Comparison of ENCODE assay signal across 8 mouse cellular contexts in the genomic region with DNA sequence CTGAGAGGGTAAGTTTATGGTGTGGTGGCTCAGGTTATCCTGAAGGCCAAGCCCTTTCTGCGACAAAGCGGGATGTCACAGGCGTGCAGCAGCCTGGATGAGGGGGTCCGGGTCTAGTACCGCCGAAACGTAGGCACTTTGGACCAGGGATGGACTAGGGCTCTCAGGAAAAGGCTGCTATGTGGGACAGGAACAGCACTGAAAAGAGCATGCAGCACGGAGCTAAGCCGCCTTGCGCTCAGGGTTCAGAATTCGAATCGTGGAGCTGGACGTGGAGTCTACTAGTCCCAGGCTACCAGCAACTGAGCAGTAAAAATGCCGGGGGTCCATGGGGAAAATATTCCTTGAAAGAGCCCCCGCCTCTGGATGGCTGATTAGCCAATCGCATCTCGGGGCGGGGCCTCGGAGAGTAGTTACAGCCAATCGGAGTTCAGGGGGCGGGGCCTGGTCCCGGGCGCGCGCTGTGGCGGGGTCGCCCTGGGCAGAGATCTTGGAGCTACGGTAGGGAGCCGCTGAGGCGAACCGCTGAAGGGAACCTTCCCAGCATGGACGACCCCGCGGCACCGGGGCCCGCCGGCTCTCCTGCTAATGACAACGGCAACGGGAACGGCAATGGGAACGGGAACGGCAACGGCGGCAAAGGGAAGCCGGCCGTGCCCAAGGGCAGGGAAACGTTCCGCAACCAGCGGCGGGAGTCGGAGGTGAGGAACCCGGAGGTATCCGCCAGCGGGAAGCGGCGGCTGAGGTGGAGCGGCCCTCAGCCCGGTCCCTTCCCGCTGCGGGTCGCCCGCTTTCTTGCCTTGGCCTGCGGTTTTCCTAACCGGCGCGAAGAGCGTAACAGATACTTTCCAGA. TPM values are rescaled to one million over a fixed set of nuclear protein-coding genes. Genes with fewer than 3 reads are reported as not detected.
DNase-seq lines count a peak whose midpoint lies in the region; ATAC-seq and TF ChIP-seq lines count a peak whose summit lies in the region.

A gene (plus strand): TSS at position 483 of the 853 bp plus-strand sequence.

- TF ChIP-seq POLR2A in heart, adult 2 months (IDR thresholded peaks at IDR 0.05; ENCODE audit: insufficient read depth, low read depth, low read length), result peak; percentile 66; the same call in 1 of the 2 replicates
- TF ChIP-seq POLR2A in kidney, adult 2 months (IDR thresholded peaks at IDR 0.05; ENCODE audit: low read depth, low read length), result no peak
- TF ChIP-seq POLR2A in small intestine, adult 2 months (IDR thresholded peaks at IDR 0.05; ENCODE audit: low read depth, low read length), result no peak; the same call in 1 of the 2 replicates

- under 1% methylated on average over 65 of the region's 67 CpGs for WGBS in embryonic facial prominence, embryonic 13.5 days
- under 1% methylated on average over 67 of the region's 67 CpGs for WGBS in heart, adult 2 months
- WGBS in kidney, adult 2 months, result under 1% methylated on average over 67 of the region's 67 CpGs
- under 1% methylated on average over 65 of the region's 67 CpGs for WGBS in limb, embryonic 11.5 days
- under 1% methylated on average over 67 of the region's 67 CpGs for WGBS in midbrain, embryonic 13.5 days
- under 1% methylated on average over 67 of the region's 67 CpGs for WGBS in small intestine, adult 2 months

- no peak for TF ChIP-seq CTCF in heart, adult 2 months (IDR thresholded peaks at IDR 0.05)
- TF ChIP-seq CTCF in kidney, adult 2 months (conservative IDR thresholded peaks at IDR 0.05; ENCODE audit: insufficient read depth, insufficient read length, low read depth, low read length), result no peak
- TF ChIP-seq CTCF in small intestine, adult 2 months (IDR thresholded peaks at IDR 0.05; ENCODE audit: extremely low read depth, insufficient read length, insufficient replicate concordance, low read depth, low read length), result no peak

- peak; percentile 98 for ATAC-seq in embryonic facial prominence, embryonic 13.5 days (ENCODE audit: insufficient number of reproducible peaks, insufficient read depth, low FRiP score, low TSS enrichment, low read depth)
- ATAC-seq in limb, embryonic 11.5 days (ENCODE audit: insufficient number of reproducible peaks, low FRiP score, low TSS enrichment, low read depth), result peak; percentile 97
- ATAC-seq in midbrain, embryonic 13.5 days, result peak; percentile 99

- H3K4me2 ChIP-seq in embryonic facial prominence, embryonic 13.5 days, result peak within 1 kb of the TSS; percentile 93
- peak within 1 kb of the TSS; percentile 77 for H3K4me2 ChIP-seq in limb, embryonic 11.5 days (ENCODE audit: low read depth, severe bottlenecking)
- peak within 1 kb of the TSS; percentile 88 for H3K4me2 ChIP-seq in midbrain, embryonic 13.5 days (replicated peaks)

- no peaks in the 10 kb centered on the region for H3K9me3 ChIP-seq in embryonic facial prominence, embryonic 13.5 days
- H3K9me3 ChIP-seq in limb, embryonic 11.5 days (ENCODE audit: control insufficient read depth, low read length), result no peaks in the 10 kb centered on the region
- no peaks in the 10 kb centered on the region for H3K9me3 ChIP-seq in midbrain, embryonic 13.5 days

- peaks cover 11% of the 10 kb centered on the region for H3K4me1 ChIP-seq in embryonic facial prominence, embryonic 13.5 days
- H3K4me1 ChIP-seq in heart, adult 2 months (ENCODE audit: control insufficient read depth, insufficient read depth, low read length), result 0 out of 2 replicates have a peak, but pooled peaks cover 3% of the 10 kb centered on the region
- peaks cover 6% of the 10 kb centered on the region; the same call in 1 of the 2 replicates for H3K4me1 ChIP-seq in kidney, adult 2 months (ENCODE audit: control insufficient read depth, insufficient read depth, low read length)
- no peaks in the 10 kb centered on the region for H3K4me1 ChIP-seq in limb, embryonic 11.5 days (ENCODE audit: control insufficient read depth, insufficient read depth, low read length)
- H3K4me1 ChIP-seq in midbrain, embryonic 13.5 days (replicated peaks), result peaks cover 9% of the 10 kb centered on the region
- H3K4me1 ChIP-seq in small intestine, adult 2 months (ENCODE audit: control insufficient read depth, insufficient read depth, insufficient read length, low read length), result peaks cover 3% of the 10 kb centered on the region; the same call in 1 of the 2 replicates

- H3K79me2 ChIP-seq in heart, adult 2 months (replicated peaks; ENCODE audit: control insufficient read depth, insufficient read depth, low read length), result no peaks in the 10 kb centered on the region

- H3K27ac ChIP-seq in embryonic facial prominence, embryonic 13.5 days, result no peak within 1 kb of the TSS; the same call in 1 of the 2 replicates
- peak within 1 kb of the TSS; percentile 80 for H3K27ac ChIP-seq in heart, adult 2 months
- no peak within 1 kb of the TSS for H3K27ac ChIP-seq in kidney, adult 2 months (ENCODE audit: insufficient read depth, low read depth, low read length)
- H3K27ac ChIP-seq in limb, embryonic 11.5 days (replicated peaks; ENCODE audit: low read depth, low read length), result no peak within 1 kb of the TSS
- no peak within 1 kb of the TSS for H3K27ac ChIP-seq in midbrain, embryonic 13.5 days
- no peak within 1 kb of the TSS for H3K27ac ChIP-seq in small intestine, adult 2 months (ENCODE audit: insufficient read depth, low read depth, low read length)

- H3K27me3 ChIP-seq in embryonic facial prominence, embryonic 13.5 days, result peaks cover 40% of the 10 kb centered on the region
- no peaks in the 10 kb centered on the region for H3K27me3 ChIP-seq in heart, adult 2 months (ENCODE audit: control insufficient read depth, insufficient read depth, low read length)
- H3K27me3 ChIP-seq in kidney, adult 2 months (replicated peaks; ENCODE audit: control insufficient read depth, insufficient read depth, low read length), result no peaks in the 10 kb centered on the region; the same call in 1 of the 2 replicates
- H3K27me3 ChIP-seq in limb, embryonic 11.5 days (ENCODE audit: control insufficient read depth, insufficient read depth, low read length), result peaks cover 2% of the 10 kb centered on the region; the same call in 1 of the 2 replicates
- H3K27me3 ChIP-seq in midbrain, embryonic 13.5 days, result peaks cover 35% of the 10 kb centered on the region
- H3K27me3 ChIP-seq in small intestine, adult 2 months (ENCODE audit: control insufficient read depth, insufficient read depth, low read length), result peaks cover 4% of the 10 kb centered on the region; the same call in 1 of the 2 replicates

- intact Hi-C loops in heart, adult 2 months (cut with DNase I), result loop anchor here (5.0 kb wide), 1 partner anchor 131 kb away; a partner anchor contains a TSS

- peak within 1 kb of the TSS; percentile 73 for H3K4me3 ChIP-seq in embryonic facial prominence, embryonic 13.5 days
- peak within 1 kb of the TSS; percentile 80 for H3K4me3 ChIP-seq in heart, adult 2 months
- H3K4me3 ChIP-seq in kidney, adult 2 months (ENCODE audit: insufficient read depth, low read depth, low read length), result peak within 1 kb of the TSS; percentile 70
- peak within 1 kb of the TSS; percentile 59 for H3K4me3 ChIP-seq in limb, embryonic 11.5 days (ENCODE audit: low read depth, low read length)
- H3K4me3 ChIP-seq in midbrain, embryonic 13.5 days (replicated peaks), result peak within 1 kb of the TSS; percentile 66
- H3K4me3 ChIP-seq in small intestine, adult 2 months (ENCODE audit: low read depth, low read length), result peak within 1 kb of the TSS; percentile 93

- peak within 1 kb of the TSS; percentile 72 for H3K9ac ChIP-seq in embryonic facial prominence, embryonic 13.5 days
- H3K9ac ChIP-seq in heart, adult 2 months (ENCODE audit: low read depth, low read length), result peak within 1 kb of the TSS; percentile 96
- peak within 1 kb of the TSS; percentile 63 for H3K9ac ChIP-seq in limb, embryonic 11.5 days (ENCODE audit: low read length)
- peak within 1 kb of the TSS; percentile 64 for H3K9ac ChIP-seq in midbrain, embryonic 13.5 days (replicated peaks)

- DNase-seq in 416B (ENCODE audit: low read depth), result peak; percentile 85
- peak; percentile 83 to 84 for DNase-seq in adrenal gland, postnatal 4 days (ENCODE audit: low spot score in 2 of 2)
- peak; percentile 93 to 94 for DNase-seq in heart, adult 2 months
- peak; percentile 95 for DNase-seq in kidney, adult 2 months
- DNase-seq in limb, embryonic 11.5 days (ENCODE audit: low spot score), result peak; percentile 98

- no peak for TF ChIP-seq EP300 in heart, adult 2 months (IDR thresholded peaks at IDR 0.05; ENCODE audit: insufficient read depth, low read depth, low read length)

- no peaks in the 10 kb centered on the region for H3K36me3 ChIP-seq in embryonic facial prominence, embryonic 13.5 days
- H3K36me3 ChIP-seq in heart, adult 2 months (ENCODE audit: control insufficient read depth, insufficient read depth, low read length), result peaks cover 10% of the 10 kb centered on the region
- no peaks in the 10 kb centered on the region for H3K36me3 ChIP-seq in kidney, adult 2 months (ENCODE audit: control insufficient read depth, insufficient read depth, low read length)
- no peaks in the 10 kb centered on the region for H3K36me3 ChIP-seq in limb, embryonic 11.5 days (ENCODE audit: control insufficient read depth, insufficient read depth, low read length)
- H3K36me3 ChIP-seq in midbrain, embryonic 13.5 days, result no peaks in the 10 kb centered on the region
- peaks cover under 1% of the 10 kb centered on the region; the same call in 1 of the 2 replicates for H3K36me3 ChIP-seq in small intestine, adult 2 months (ENCODE audit: control insufficient read depth, insufficient read depth, low read length)

RNA-seq across cellular contexts. Expression of the gene that starts here (rescaled TPM):
- 1 to 10 TPM; 2.2 to 2.6 TPM for total RNA-seq in adrenal gland, postnatal 4 days (2021)
- polyA plus RNA-seq in embryonic facial prominence, embryonic 13.5 days (2015; fragmentation: Nextera tagmentation; extraction: Ambion mirVana), result 0.80 and 0.83 TPM in 2 replicates
- total RNA-seq in heart, adult 2 months (2021), result 10 to 100 TPM; 46.9 to 49.8 TPM
- 24.2 and 42.5 TPM in 2 replicates for polyA plus RNA-seq in heart, adult 2 months (2012; rRNA removed)
- polyA plus RNA-seq in kidney, adult 2 months (2012; rRNA removed), result 1.2 and 1.4 TPM in 2 replicates
- 1.0 and 1.3 TPM in 2 replicates for polyA plus RNA-seq in limb, embryonic 11.5 days (2014; fragmentation: Nextera tagmentation; extraction: Ambion mirVana)
- 1.4 and 1.6 TPM in 2 replicates for polyA plus RNA-seq in midbrain, embryonic 13.5 days (2015; fragmentation: Nextera tagmentation; extraction: Ambion mirVana)
- polyA plus RNA-seq in small intestine, adult 2 months (2012; rRNA removed), result 0.41 and 0.98 TPM in 2 replicates

Comparison
In these comparisons a context has a peak if more than half of its experiments do, and no peak if none do; other contexts are left out.
1. RNA of the gene that starts here (total RNA-seq): 46.9 to 49.8 TPM in heart, adult 2 months; 2.2 to 2.6 TPM in adrenal gland, postnatal 4 days; every median in the first group is over 10 times any median in the second.
2. Peak in ATAC-seq, H3K4me3 ChIP-seq, H3K9ac ChIP-seq and H3K4me2 ChIP-seq in embryonic facial prominence, embryonic 13.5 days; RNA of the gene not detected or under 1 TPM.
3. Peak in every context shown above with its lines, with median percentiles within 50 percentile points of each other: DNase-seq, ATAC-seq, H3K4me2 ChIP-seq, H3K4me3 ChIP-seq and H3K9ac ChIP-seq.